Mouse (Mus musculus) midbrain, embryonic 11.5 days (tissue): ENCODE data around the gene Afg3l1. TPM values are rescaled to one million over a fixed set of nuclear protein-coding genes. Genes with fewer than 3 reads are reported as not detected.
"Not testable (repeated sequence)": the region's sequence is repeated elsewhere in the genome, so short reads cannot be mapped to it uniquely, and the experiment has no call there.

Experiments
- ATAC-seq: fragments of 200-750 bp; cut with Nextera tagmentation; 2 replicates; pipeline ENCODE4 v1.8.0; 2017; ENCODE audit warnings: moderate TSS enrichment, moderate library complexity; ENCODE audit not compliant: low FRiP score
- DNase-seq: peaks from one replicate; pipeline ENCODE4 v3.0.0; 2015; ENCODE audit warnings: low spot score; ENCODE audit errors: missing footprints
- H3K27ac ChIP-seq: fragments of 300-500 bp; sonication (generic); 2 replicates; pipeline ENCODE4 v1.5.1; 2014; ENCODE audit warnings: low read depth, low read length
- H3K27me3 ChIP-seq: fragments of 300-500 bp; sonication (generic); 2 replicates; pipeline ENCODE4 v1.6.1; 2014; ENCODE audit warnings: mild to moderate bottlenecking, low read length, moderate library complexity, mixed read lengths; ENCODE audit not compliant: control insufficient read depth, insufficient read depth
- H3K36me3 ChIP-seq: fragments of 300-500 bp; sonication (generic); 2 replicates; pipeline ENCODE4 v1.6.1; 2014; ENCODE audit warnings: mild to moderate bottlenecking, low read length, moderate library complexity, mixed read lengths; ENCODE audit not compliant: control insufficient read depth, insufficient read depth
- H3K4me1 ChIP-seq: fragments of 300-500 bp; sonication (generic); 2 replicates; pipeline ENCODE4 v1.6.1; 2014; ENCODE audit warnings: low read length; ENCODE audit not compliant: control insufficient read depth, insufficient read depth
- H3K4me2 ChIP-seq: fragments of 300-500 bp; sonication (generic); 2 replicates; pipeline ENCODE4 v1.6.1; 2014; ENCODE audit warnings: mild to moderate bottlenecking, moderate library complexity
- H3K4me3 ChIP-seq: fragments of 300-500 bp; sonication (generic); 2 replicates; pipeline ENCODE4 v1.5.1; 2014; ENCODE audit warnings: low read depth, low read length
- H3K9ac ChIP-seq: fragments of 300-500 bp; sonication (generic); 2 replicates; pipeline ENCODE4 v1.6.1; 2014; ENCODE audit warnings: low read length
- H3K9me3 ChIP-seq: fragments of 300-500 bp; sonication (generic); 2 replicates; pipeline ENCODE4 v1.6.1; 2016; ENCODE audit warnings: low read length; ENCODE audit not compliant: control insufficient read depth
- WGBS: fragments of 180-500 bp; shearing (Covaris S2); extraction: QIAGEN DNeasy Blood & Tissue Kit; methylation state at CpG from one replicate; pipeline ENCODE4 v1.1.7; 2014; 5-methylcytosine and 5-hydroxymethylcytosine counted together
- polyA plus RNA-seq: library from polyadenylated mRNA; unstranded; fragments of >200 nt; fragmentation: Nextera tagmentation; extraction: Ambion mirVana; gene quantifications from 2 replicates; pipeline ENCODE4 v1.2.1, GENCODE M21; 2014

The Afg3l1 gene
- polyA plus RNA-seq, 1 experiment from 2014 or later: 39.9 TPM

GRCm38 (mm10) chr8:123441788-123442187, 35.9 kb upstream of the Afg3l1 start:
- H3K4me1 ChIP-seq: peaks cover 3% of the 10 kb centered on the region; the same call in 1 of the 2 replicates
- DNase-seq (no peak), ATAC-seq (no peak)
- no peaks in the 10 kb centered on the region for H3K27me3 ChIP-seq
- 90% methylated on average over 2 of the region's 2 CpGs for WGBS
- no peak overlapping the region for H3K4me3 ChIP-seq
- no peak overlapping the region for H3K27ac ChIP-seq
- H3K9me3 ChIP-seq: no peaks in the 10 kb centered on the region
- no peak overlapping the region for H3K9ac ChIP-seq
- H3K36me3 ChIP-seq: no peaks in the 10 kb centered on the region
- no peak overlapping the region for H3K4me2 ChIP-seq

GRCm38 (mm10) chr8:123442351-123442750, 35.4 kb upstream of the Afg3l1 start:
- Histone ChIP-seq H3K9me3 (no peaks in the 10 kb centered on the region), H3K9ac (no peak overlapping the region), H3K27me3 (no peaks in the 10 kb centered on the region), H3K36me3 (no peaks in the 10 kb centered on the region), H3K27ac (no peak overlapping the region), H3K4me3 (no peak overlapping the region), H3K4me2 (peak overlapping the region; percentile 59; the same call in 1 of the 2 replicates), H3K4me1 (peaks cover 3% of the 10 kb centered on the region; the same call in 1 of the 2 replicates)
- ATAC-seq (peak; percentile 43; the same call in 1 of the 2 replicates), DNase-seq (no peak)
- WGBS: 84% methylated on average over 5 of the region's 5 CpGs

GRCm38 (mm10) chr8:123442871-123443575, 34.7 kb upstream of the Afg3l1 start:
- H3K4me3 ChIP-seq: peak overlapping the region; percentile 62
- H3K36me3 ChIP-seq: no peaks in the 10 kb centered on the region
- H3K27ac ChIP-seq: 0 out of 2 replicates have a peak overlapping the region, but pooled peaks have one; percentile 45
- 2% methylated on average over 41 of the region's 41 CpGs for WGBS
- H3K27me3 ChIP-seq: no peaks in the 10 kb centered on the region
- H3K4me2 ChIP-seq: peak overlapping the region; percentile 59
- ATAC-seq: peak; percentile 96
- H3K9ac ChIP-seq: peak overlapping the region; percentile 85
- peak; percentile 100 for DNase-seq
- peaks cover 3% of the 10 kb centered on the region; the same call in 1 of the 2 replicates for H3K4me1 ChIP-seq
- no peaks in the 10 kb centered on the region for H3K9me3 ChIP-seq

DNA sequence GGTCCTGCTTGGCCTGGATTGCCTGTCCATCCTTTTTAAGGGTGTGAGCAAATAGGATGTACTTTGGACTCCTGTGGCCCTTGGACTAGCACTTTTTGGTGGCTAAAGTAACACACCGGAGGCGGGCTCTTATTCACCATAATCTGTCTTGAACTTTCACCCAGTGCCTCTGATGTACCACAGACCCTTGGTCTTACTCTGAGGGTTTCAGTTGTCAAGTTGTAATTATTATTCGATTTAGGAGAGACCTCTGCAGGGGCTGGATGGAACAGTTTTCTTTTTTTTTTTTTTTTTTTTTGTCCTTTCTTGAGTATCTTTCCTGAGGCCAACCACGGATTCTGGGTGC, 34.2 kb upstream of the Afg3l1 start:
- H3K27me3 ChIP-seq: no peaks in the 10 kb centered on the region
- H3K4me3 ChIP-seq: peak overlapping the region; percentile 62
- H3K9ac ChIP-seq: peak overlapping the region; percentile 85
- H3K4me2 ChIP-seq: peak overlapping the region; percentile 59
- H3K9me3 ChIP-seq: no peaks in the 10 kb centered on the region
- no peak overlapping the region for H3K27ac ChIP-seq
- H3K4me1 ChIP-seq: peaks cover 3% of the 10 kb centered on the region; the same call in 1 of the 2 replicates
- no peaks in the 10 kb centered on the region for H3K36me3 ChIP-seq
- DNase-seq (no peak), ATAC-seq (no peak)
- WGBS: 31% methylated on average over 4 of the region's 4 CpGs

DNA sequence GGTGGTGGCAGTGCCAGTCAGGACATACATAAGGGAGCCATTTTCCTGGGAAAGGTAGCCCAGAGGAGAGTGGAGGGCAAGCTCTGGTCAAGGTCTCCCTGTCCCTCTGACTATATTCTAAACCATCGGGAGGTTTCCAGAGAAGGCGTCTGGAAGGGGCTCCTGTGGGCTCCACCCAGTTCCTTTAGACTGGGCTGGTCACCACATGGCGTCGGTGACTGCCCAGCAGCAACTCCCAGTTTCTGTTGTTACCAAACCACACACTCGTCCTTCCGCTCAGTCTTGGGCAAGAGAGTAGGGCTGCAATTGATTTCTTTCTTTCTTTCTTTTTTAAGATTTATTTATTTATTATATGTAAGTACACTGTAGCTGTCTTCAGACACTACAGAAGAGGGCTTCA, 33.6 kb upstream of the Afg3l1 start:
- Histone ChIP-seq H3K36me3 (no peaks in the 10 kb centered on the region), H3K27ac (no peak overlapping the region), H3K9me3 (no peaks in the 10 kb centered on the region), H3K4me2 (no peak overlapping the region), H3K27me3 (no peaks in the 10 kb centered on the region), H3K4me1 (peaks cover 3% of the 10 kb centered on the region; the same call in 1 of the 2 replicates), H3K9ac (no peak overlapping the region), H3K4me3 (no peak overlapping the region; the same call in 1 of the 2 replicates)
- no peak for ATAC-seq
- no peak for DNase-seq
- WGBS: 92% methylated on average over 6 of the region's 6 CpGs

DNA sequence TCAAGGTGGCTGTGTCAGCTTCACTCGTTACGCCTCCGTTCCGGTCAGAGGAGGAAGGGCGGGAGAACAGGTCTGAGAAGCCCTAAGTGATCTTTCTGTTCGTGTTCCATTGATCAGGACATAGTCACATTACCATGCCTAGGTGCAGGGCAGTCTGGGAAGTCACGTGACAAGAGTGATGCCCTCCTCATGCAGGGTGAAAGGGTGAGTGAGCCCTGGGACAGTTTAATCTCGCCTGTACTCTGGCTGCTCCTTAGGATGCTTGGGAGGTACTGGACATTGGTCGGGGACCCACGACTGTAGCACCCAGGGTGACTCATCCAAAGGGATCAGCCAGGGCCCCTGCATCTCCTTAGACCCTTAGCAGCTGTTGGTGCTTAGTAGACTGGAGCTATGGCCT, 31.7 kb upstream of the Afg3l1 start:
- no peak overlapping the region for H3K27ac ChIP-seq
- H3K4me3 ChIP-seq: no peak overlapping the region
- H3K9ac ChIP-seq: no peak overlapping the region
- no peaks in the 10 kb centered on the region for H3K36me3 ChIP-seq
- peaks cover 3% of the 10 kb centered on the region; the same call in 1 of the 2 replicates for H3K4me1 ChIP-seq
- no peaks in the 10 kb centered on the region for H3K9me3 ChIP-seq
- H3K4me2 ChIP-seq: no peak overlapping the region
- ATAC-seq: no peak
- 88% methylated on average over 10 of the region's 10 CpGs for WGBS
- no peak for DNase-seq
- no peaks in the 10 kb centered on the region for H3K27me3 ChIP-seq

- H3K4me3 ChIP-seq: no peak overlapping the region
- 92% methylated on average over 6 of the region's 6 CpGs for WGBS
- no peaks in the 10 kb centered on the region for H3K36me3 ChIP-seq
- DNase-seq (no peak), ATAC-seq (no peak)
- H3K27me3 ChIP-seq: no peaks in the 10 kb centered on the region
- no peak overlapping the region for H3K9ac ChIP-seq
- H3K9me3 ChIP-seq: no peaks in the 10 kb centered on the region
- peaks cover 3% of the 10 kb centered on the region; the same call in 1 of the 2 replicates for H3K4me1 ChIP-seq
- H3K27ac ChIP-seq: no peak overlapping the region
- H3K4me2 ChIP-seq: no peak overlapping the region
Measured at GRCm38 (mm10) chr8:123446799-123447198, 30.9 kb upstream of the Afg3l1 start.

DNA sequence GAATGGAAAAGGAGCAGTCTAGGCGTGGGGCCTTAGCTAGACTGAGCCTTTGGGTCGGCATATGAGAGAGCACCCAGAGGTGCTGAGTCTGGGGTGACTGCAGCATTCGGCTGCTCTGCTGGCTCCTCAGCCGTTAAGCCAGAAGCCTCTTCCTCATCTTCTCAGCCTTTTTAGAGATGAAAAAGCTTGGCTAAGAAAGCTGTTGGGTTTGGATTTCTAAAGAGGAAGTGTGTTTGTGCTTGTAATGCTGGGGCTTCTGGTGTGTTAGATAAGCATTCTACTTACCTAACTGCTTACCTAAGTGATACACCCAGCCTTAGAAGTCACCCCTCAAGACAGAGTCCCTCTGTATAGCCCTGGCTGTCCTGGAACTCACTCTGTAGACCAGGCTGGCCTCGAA, 26.9 kb upstream of the Afg3l1 start:
- ATAC-seq: no peak
- 95% methylated on average over 5 of the region's 5 CpGs for WGBS
- no peak for DNase-seq

DNA sequence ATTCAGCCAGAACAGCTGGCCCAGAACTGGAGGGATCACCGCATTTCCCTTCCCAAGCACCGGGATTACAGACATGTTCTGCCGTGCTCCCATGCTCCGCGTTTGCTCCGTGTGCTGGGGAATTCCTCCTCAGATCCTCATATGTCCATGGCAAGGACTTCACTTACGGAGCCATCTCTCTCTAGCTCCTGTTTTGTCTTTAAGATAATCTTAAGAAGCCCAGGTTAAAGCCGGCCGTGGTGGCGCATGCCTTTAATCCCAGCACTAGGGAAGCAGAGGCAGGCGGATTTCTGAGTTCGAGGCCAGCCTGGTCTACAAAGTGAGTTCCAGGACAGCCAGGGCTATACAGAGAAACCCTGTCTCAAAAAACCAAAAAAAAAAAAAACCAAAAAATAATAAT, 26.0 kb upstream of the Afg3l1 start:
- 97% methylated on average over 12 of the region's 12 CpGs for WGBS
- not testable (repeated sequence) for H3K27ac ChIP-seq, H3K4me3 ChIP-seq, H3K4me1 ChIP-seq, H3K9me3 ChIP-seq, H3K27me3 ChIP-seq, H3K9ac ChIP-seq, ATAC-seq, H3K36me3 ChIP-seq, DNase-seq, H3K4me2 ChIP-seq

More for the DNA sequence above, 26.9 kb upstream of the Afg3l1 start:
- Histone ChIP-seq H3K4me2 (no peak overlapping the region), H3K9ac (no peak overlapping the region), H3K4me1 (no peaks in the 10 kb centered on the region), H3K36me3 (peaks cover 10% of the 10 kb centered on the region), H3K4me3 (no peak overlapping the region), H3K27me3 (no peaks in the 10 kb centered on the region), H3K9me3 (no peaks in the 10 kb centered on the region), H3K27ac (no peak overlapping the region)
